Mouse (Mus musculus): ENCODE data around the gene Prr3. TPM values are rescaled to one million over a fixed set of nuclear protein-coding genes. Genes with fewer than 3 reads are reported as not detected.

The Prr3 gene
- total and polyA plus RNA-seq, 3 experiments: 4.0 to 32.0 (median 5.5) TPM

DNA sequence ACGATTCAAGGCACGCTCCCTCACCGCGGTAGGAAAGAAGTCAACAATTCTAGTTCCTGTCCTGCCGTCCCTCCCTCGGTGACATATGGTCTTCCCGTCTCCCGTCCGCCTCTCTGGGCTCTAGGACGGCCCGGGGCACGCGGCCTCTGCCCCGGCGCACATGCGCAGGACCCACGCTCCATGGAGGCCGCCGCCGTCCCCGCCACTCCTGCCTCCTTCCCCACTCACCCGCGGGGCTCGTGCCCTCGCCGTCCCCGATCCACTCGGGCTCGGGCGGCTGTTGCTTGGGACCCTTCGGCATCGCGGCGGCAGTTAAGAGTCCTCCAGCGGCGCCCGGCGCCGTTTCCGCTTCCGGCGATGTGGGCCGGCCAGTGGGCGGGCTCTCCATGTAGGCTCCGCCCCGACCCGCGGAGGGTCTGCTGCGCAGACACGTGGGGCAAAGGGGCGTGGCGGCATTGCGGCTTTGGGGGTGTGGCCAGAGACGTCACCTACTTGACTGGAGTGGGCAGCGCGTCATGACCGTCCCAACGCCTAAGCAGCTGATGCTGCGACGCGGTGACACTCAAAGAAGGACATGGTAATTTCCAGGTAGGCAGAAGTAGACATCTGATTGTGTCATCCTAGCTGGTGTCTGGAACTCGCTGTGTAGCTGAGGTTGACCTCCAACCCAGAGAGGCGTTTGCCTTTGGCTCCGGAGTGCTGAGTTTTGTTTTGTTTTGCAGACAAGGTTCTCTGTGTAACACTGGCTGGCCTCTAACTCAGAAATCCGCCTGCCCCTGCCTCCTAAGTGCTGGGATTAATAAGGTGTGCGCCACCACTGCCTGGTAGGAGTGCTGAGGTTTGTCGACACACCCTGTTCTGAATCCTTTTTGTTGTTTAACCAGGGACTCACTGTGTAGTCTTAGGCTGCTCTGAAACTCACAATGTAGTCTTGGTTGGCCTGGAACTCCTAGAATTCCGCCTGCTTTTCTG is 10.3 kb downstream of the Prr3 start, which contains the start of gene Abcf1:
TSS of gene Abcf1 (minus strand) at position 344 of the 972 bp plus-strand sequence.
- H3K4me1 ChIP-seq (ENCODE audit: control insufficient read depth in 1 of 2, insufficient read depth in 2 of 2): peaks cover 4 to 28% of the 10 kb centered on the region in 2 experiments; a peak in 3 of 4 replicates
- peak within 1 kb of the TSS; percentile 24; the same call in 1 of the 2 replicates for H3K27ac ChIP-seq (ENCODE audit: insufficient read depth, low read depth)
- H3K27me3 ChIP-seq (replicated peaks): no peaks in the 10 kb centered on the region
- peak within 1 kb of the TSS; percentile 54 for H3K9ac ChIP-seq (ENCODE audit: insufficient read depth, low read depth)
- H3K4me3 ChIP-seq (replicated peaks in 1 of 3; ENCODE audit: low read depth in 2 of 3, low read length in 2 of 3, poor library complexity in 1 of 3): peak within 1 kb of the TSS; percentile 75 to 96 (median 90)
- H3K4me2 ChIP-seq (ENCODE audit: insufficient read depth, low read depth, poor library complexity, severe bottlenecking): peak within 1 kb of the TSS; percentile 100
- dilution Hi-C loops (cut with MboI; ENCODE audit: extremely low pct_ligation_motif_present, extremely low pct_unique_long_range_greater_than_20kb, low sequenced_read_pairs): no loop called here
- in situ Hi-C loops (cut with MboI; ENCODE audit: low pct_ligation_motif_present, low pct_unique_long_range_greater_than_20kb, low sequenced_read_pairs): no loop called here
- no peaks in the 10 kb centered on the region for H3K9me3 ChIP-seq (replicated peaks; ENCODE audit: low read length)
- peaks cover 40% of the 10 kb centered on the region for H3K79me2 ChIP-seq (replicated peaks; ENCODE audit: control insufficient read depth, extremely low read depth, insufficient read depth, poor library complexity, severe bottlenecking)
- peaks cover 23 to 53% of the 10 kb centered on the region in 2 experiments for H3K36me3 ChIP-seq (replicated peaks in 1 of 2; ENCODE audit: control insufficient read depth in 1 of 2, insufficient read depth in 1 of 2, low read length in 1 of 2)
- DNase-seq (ENCODE audit: extremely low read depth): peak; percentile 96
- TF ChIP-seq USF2 (conservative IDR thresholded peaks at IDR 0.05; ENCODE audit: low read depth, low read length) (peak; percentile 66; the same call in 1 of the 2 replicates), PAX5 (IDR thresholded peaks at IDR 0.05; ENCODE audit: low read length) (no peak), NELFE (IDR thresholded peaks at IDR 0.05; ENCODE audit: low read depth, low read length) (peak; percentile 92), GABPA (IDR thresholded peaks at IDR 0.05; ENCODE audit: insufficient replicate concordance, low read depth, low read length) (no peak), MYC (IDR thresholded peaks at IDR 0.05; ENCODE audit: low read depth, low read length) (peak; percentile 51; the same call in 1 of the 2 replicates), E2F4 (IDR thresholded peaks at IDR 0.05; ENCODE audit: insufficient replicate concordance, low read depth, low read length) (no peak), IRF4 (IDR thresholded peaks at IDR 0.05; ENCODE audit: low read depth, low read length) (no peak), SIN3A (IDR thresholded peaks at IDR 0.05; ENCODE audit: low read length) (peak; percentile 93), SMC3 (IDR thresholded peaks at IDR 0.05; ENCODE audit: low read depth, low read length) (no peak), ETS1 (conservative IDR thresholded peaks at IDR 0.05; ENCODE audit: low read depth, low read length) (peak; percentile 64), USF1 (IDR thresholded peaks at IDR 0.05; ENCODE audit: low read depth, low read length) (peak; percentile 87), ZMIZ1 (IDR thresholded peaks at IDR 0.05; ENCODE audit: low read depth, low read length) (peak; percentile 77; the same call in 1 of the 2 replicates), ZC3H11A (IDR thresholded peaks at IDR 0.05; ENCODE audit: low read depth, low read length) (no peak), POLR2A (IDR thresholded peaks at IDR 0.05; ENCODE audit: low read depth, low read length) (peak; percentile 97), CTCF (conservative IDR thresholded peaks at IDR 0.05 in 1 of 2, IDR thresholded peaks at IDR 0.05 in 1 of 2; ENCODE audit: low read depth in 2 of 2, low read length in 2 of 2) (no peak), JUND (conservative IDR thresholded peaks at IDR 0.05; ENCODE audit: low read depth, low read length) (no peak), MAZ (IDR thresholded peaks at IDR 0.05; ENCODE audit: low read depth, low read length) (no peak), CHD1 (IDR thresholded peaks at IDR 0.05; ENCODE audit: low read depth, low read length) (no peak), ZKSCAN1 (IDR thresholded peaks at IDR 0.05; ENCODE audit: borderline replicate concordance, low read depth, low read length) (no peak), TCF12 (IDR thresholded peaks at IDR 0.05; ENCODE audit: low read depth, low read length) (peak; percentile 69), EP300 (IDR thresholded peaks at IDR 0.05; ENCODE audit: low read length) (no peak), TBP (conservative IDR thresholded peaks at IDR 0.05; ENCODE audit: low read depth, low read length) (0 out of 2 replicates have a peak, but pooled peaks have one; percentile 50), JUN (IDR thresholded peaks at IDR 0.05; ENCODE audit: insufficient read depth, low read depth, low read length) (no peak), BHLHE40 (IDR thresholded peaks at IDR 0.05; ENCODE audit: low read depth, low read length) (peak; percentile 43; the same call in 1 of the 2 replicates), MEF2A (IDR thresholded peaks at IDR 0.05; ENCODE audit: borderline replicate concordance, low read depth, low read length) (no peak), RCOR1 (conservative IDR thresholded peaks at IDR 0.05; ENCODE audit: low read depth, low read length) (no peak), MAX (IDR thresholded peaks at IDR 0.05; ENCODE audit: low read length) (peak; percentile 84; the same call in 1 of the 2 replicates), ELF1 (IDR thresholded peaks at IDR 0.05; ENCODE audit: low read depth, low read length) (peak; percentile 91), UBTF (IDR thresholded peaks at IDR 0.05; ENCODE audit: low read depth, low read length) (peak; percentile 43; the same call in 1 of the 2 replicates), MXI1 (IDR thresholded peaks at IDR 0.05; ENCODE audit: low read depth, low read length) (peak; percentile 95), RAD21 (IDR thresholded peaks at IDR 0.05; ENCODE audit: low read depth, low read length) (no peak), POLR2AphosphoS2 (IDR thresholded peaks at IDR 0.05; ENCODE audit: low read depth, low read length) (peak; percentile 69; the same call in 1 of the 2 replicates), MAFK (IDR thresholded peaks at IDR 0.05; ENCODE audit: insufficient replicate concordance, low read length) (no peak), CHD2 (IDR thresholded peaks at IDR 0.05; ENCODE audit: low read length) (no peak), HCFC1 (IDR thresholded peaks at IDR 0.05; ENCODE audit: low read depth, low read length) (peak; percentile 77), ZNF384 (IDR thresholded peaks at IDR 0.05; ENCODE audit: low read depth, low read length) (no peak), KAT2A (IDR thresholded peaks at IDR 0.05; ENCODE audit: insufficient replicate concordance, low read length) (no peak)

All from CH12.LX (cell line).